Mouse (Mus musculus): Measurements from ENCODE around the gene 2900011O08Rik. TPM values are rescaled to one million over a fixed set of nuclear protein-coding genes. Genes with fewer than 3 reads are reported as not detected.
"Not testable (repeated sequence)": the region's sequence is repeated elsewhere in the genome, so short reads cannot be mapped to it uniquely, and the experiment has no call there.

Gene 2900011O08Rik
- polyA plus RNA-seq, 1 experiment from 2014 or later = 0.84 TPM

DNA sequence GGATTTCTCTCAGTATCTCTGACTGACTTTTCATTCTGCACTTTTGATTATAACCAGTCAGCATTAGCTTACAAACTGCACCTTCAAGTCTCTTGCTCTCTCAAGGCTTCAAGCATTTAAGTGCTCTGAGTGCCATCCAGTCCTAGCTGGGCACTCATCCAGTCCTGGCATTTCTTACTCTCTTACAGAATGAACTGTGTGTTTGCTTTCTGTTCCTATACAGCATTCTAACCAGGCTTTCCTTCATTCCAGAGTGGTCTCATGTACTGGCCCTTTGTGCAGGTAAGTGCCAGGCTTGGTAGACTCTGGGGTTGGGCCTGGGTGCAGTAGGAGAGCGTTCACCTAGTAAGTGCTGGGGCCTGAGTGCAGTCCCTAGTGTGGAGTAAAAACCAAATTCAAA is 40.1 kb upstream of the 2900011O08Rik start:
- no peak overlapping the region for H3K4me2 ChIP-seq (ENCODE audit: low read length)
- no peak for ATAC-seq (replicated peaks; ENCODE audit: low FRiP score, low read depth)
- H3K9ac ChIP-seq (ENCODE audit: low read depth, low read length) = no peak overlapping the region
- no peak for TF ChIP-seq CTCF (IDR thresholded peaks at IDR 0.05; ENCODE audit: low read depth)
- no peaks in the 10 kb centered on the region for H3K9me3 ChIP-seq (replicated peaks; ENCODE audit: low read length)
- H3K4me1 ChIP-seq (replicated peaks; ENCODE audit: insufficient read depth, low read length) = no peaks in the 10 kb centered on the region
- H3K36me3 ChIP-seq (ENCODE audit: insufficient read depth, low read length) = no peaks in the 10 kb centered on the region
- DNase-seq (ENCODE audit: low spot score) = no peak
- WGBS = 87% methylated on average over 1 of the region's 1 CpGs
- no peak overlapping the region for H3K27ac ChIP-seq
- no peak overlapping the region for H3K4me3 ChIP-seq (replicated peaks; ENCODE audit: low read depth, low read length)
- no peaks in the 10 kb centered on the region for H3K27me3 ChIP-seq (ENCODE audit: insufficient read depth, low read length)

DNA sequence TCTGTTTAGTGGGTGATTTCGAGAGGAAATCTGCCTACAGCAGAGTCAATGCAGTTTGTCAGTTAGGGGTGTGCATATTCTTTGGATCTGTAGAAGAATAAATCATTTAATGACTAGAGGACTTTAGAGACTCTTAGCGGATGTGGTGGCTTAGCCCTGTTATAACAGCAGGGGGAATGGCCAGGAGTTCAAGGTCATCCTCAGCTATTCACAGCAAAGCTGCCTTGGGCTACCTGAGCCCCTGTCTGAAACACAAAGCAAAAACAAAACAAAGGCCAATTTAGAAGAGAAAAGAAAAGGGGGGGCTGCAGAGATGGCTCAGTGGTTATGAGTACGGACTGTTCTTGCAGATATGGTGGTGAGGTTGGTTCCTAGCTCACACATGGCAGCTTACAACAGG is 35.2 kb upstream of the 2900011O08Rik start:
- WGBS = 71% methylated on average over 3 of the region's 3 CpGs
- DNase-seq (ENCODE audit: low spot score) = no peak
- Histone ChIP-seq H3K9ac (ENCODE audit: low read depth, low read length) (no peak overlapping the region), H3K9me3 (replicated peaks; ENCODE audit: low read length) (no peaks in the 10 kb centered on the region), H3K27ac (no peak overlapping the region), H3K4me1 (replicated peaks; ENCODE audit: insufficient read depth, low read length) (no peaks in the 10 kb centered on the region), H3K4me3 (replicated peaks; ENCODE audit: low read depth, low read length) (no peak overlapping the region), H3K36me3 (ENCODE audit: insufficient read depth, low read length) (no peaks in the 10 kb centered on the region), H3K4me2 (ENCODE audit: low read length) (no peak overlapping the region), H3K27me3 (ENCODE audit: insufficient read depth, low read length) (no peaks in the 10 kb centered on the region)
- no peak for TF ChIP-seq CTCF (IDR thresholded peaks at IDR 0.05; ENCODE audit: low read depth)
- no peak for ATAC-seq (replicated peaks; ENCODE audit: low FRiP score, low read depth)

DNA sequence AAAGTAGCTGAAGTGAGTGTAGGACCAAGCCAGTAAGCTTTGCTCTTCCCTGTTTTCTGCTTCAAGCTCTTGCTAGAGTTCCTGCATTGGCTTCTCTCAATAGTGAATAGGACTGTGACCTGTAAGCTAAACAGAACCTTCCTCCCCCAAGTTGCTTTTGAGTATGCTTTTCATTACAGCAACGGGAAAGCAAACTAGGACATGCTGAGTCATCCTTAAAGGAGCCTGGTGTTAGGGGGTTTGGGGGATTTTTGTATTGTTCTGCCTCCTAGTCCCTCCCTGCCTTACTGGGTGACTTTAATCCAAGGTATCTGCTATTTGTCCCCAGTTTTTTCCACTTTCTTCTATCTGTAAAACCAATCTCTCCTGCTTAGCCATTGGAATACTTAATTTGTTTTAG is 24.4 kb upstream of the 2900011O08Rik start:
- Histone ChIP-seq H3K4me1 (replicated peaks; ENCODE audit: insufficient read depth, low read length) (no peaks in the 10 kb centered on the region), H3K27ac (no peak overlapping the region)

DNA sequence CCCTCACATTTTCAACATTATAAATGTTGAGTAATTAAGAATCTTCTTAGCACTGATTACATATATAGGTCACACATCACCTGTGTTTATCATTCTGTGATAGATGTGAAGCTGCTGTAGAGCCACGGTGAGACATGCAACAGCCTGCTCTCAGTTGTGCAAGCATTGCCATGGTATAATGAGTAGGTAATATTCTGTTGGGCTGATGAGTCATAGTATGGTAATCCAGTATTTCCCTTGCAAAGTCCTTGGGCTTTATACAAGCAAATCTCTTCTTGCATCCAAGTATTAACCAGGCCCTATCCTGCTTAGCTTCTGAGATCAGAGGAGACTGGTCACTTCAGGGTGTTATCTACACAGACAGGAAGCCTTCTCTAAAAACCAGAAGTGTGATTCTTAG is 17.3 kb upstream of the 2900011O08Rik start:
- ATAC-seq (replicated peaks; ENCODE audit: low FRiP score, low read depth) (no peak), DNase-seq (ENCODE audit: low spot score) (no peak)
- WGBS = 85% methylated on average over 1 of the region's 1 CpGs

More for the DNA sequence above, 24.4 kb upstream of the 2900011O08Rik start:
- no peak for DNase-seq (ENCODE audit: low spot score)
- Histone ChIP-seq H3K9ac (ENCODE audit: low read depth, low read length) (no peak overlapping the region), H3K27me3 (ENCODE audit: insufficient read depth, low read length) (no peaks in the 10 kb centered on the region), H3K9me3 (replicated peaks; ENCODE audit: low read length) (no peaks in the 10 kb centered on the region), H3K4me2 (ENCODE audit: low read length) (no peak overlapping the region), H3K4me3 (replicated peaks; ENCODE audit: low read depth, low read length) (no peak overlapping the region), H3K36me3 (ENCODE audit: insufficient read depth, low read length) (no peaks in the 10 kb centered on the region)
- TF ChIP-seq CTCF (IDR thresholded peaks at IDR 0.05; ENCODE audit: low read depth) = no peak
- no peak for ATAC-seq (replicated peaks; ENCODE audit: low FRiP score, low read depth)
- WGBS = 24% methylated on average over 1 of the region's 1 CpGs

DNA sequence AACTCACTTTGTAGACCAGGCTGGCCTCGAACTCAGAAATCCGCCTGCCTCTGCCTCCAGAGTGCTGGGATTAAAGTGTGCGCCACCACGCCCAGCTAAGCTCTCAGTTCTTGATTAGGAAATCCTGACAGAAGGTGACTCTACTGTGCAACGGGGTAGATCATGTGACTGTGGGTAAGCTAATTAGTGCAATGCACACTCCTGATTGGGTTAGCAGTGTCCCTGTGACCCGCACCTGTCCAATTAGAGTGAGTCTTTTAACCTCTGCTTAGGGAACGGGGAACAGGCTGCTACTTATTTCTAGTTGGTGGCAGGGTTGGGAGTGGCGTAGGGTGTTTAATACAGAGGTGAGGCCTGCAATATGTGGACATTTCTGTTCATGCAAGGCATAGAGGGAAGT is 14.4 kb upstream of the 2900011O08Rik start:
- Histone ChIP-seq H3K4me1 (replicated peaks; ENCODE audit: insufficient read depth, low read length) (no peaks in the 10 kb centered on the region), H3K4me2 (ENCODE audit: low read length) (no peak overlapping the region)

More for the DNA sequence above, 17.3 kb upstream of the 2900011O08Rik start:
- no peak overlapping the region for H3K9ac ChIP-seq (ENCODE audit: low read depth, low read length)
- no peaks in the 10 kb centered on the region for H3K9me3 ChIP-seq (replicated peaks; ENCODE audit: low read length)
- H3K27me3 ChIP-seq (ENCODE audit: insufficient read depth, low read length) = no peaks in the 10 kb centered on the region
- H3K4me2 ChIP-seq (ENCODE audit: low read length) = no peak overlapping the region
- no peaks in the 10 kb centered on the region for H3K36me3 ChIP-seq (ENCODE audit: insufficient read depth, low read length)
- no peaks in the 10 kb centered on the region for H3K4me1 ChIP-seq (replicated peaks; ENCODE audit: insufficient read depth, low read length)
- H3K27ac ChIP-seq = no peak overlapping the region
- no peak for TF ChIP-seq CTCF (IDR thresholded peaks at IDR 0.05; ENCODE audit: low read depth)
- no peak overlapping the region for H3K4me3 ChIP-seq (replicated peaks; ENCODE audit: low read depth, low read length)

DNA sequence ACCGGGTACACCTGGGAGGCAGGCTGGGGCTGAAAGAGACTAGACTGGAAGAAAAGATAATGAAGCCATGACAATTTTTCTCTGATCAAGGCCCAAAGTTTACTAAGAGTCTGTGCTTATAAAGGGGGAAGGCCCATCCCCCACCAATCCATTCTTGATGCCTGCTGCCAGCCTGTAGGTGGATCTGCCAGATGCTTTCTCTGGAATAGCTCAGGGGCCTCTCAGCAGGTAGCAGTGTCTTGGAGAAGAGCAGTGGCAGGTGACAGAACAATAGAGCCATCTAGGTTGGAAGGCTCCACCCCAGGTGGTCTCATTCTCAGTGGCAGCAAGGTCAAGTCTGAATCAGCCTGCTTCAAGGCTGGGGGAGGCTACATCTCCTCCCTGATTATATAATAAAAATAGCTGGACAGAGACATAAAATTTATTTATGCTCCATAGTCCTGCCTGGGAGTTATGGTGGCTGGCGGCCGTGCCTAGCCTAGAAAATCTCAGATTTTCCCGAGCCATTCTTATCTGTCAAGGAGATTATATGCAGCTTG is 10.0 kb upstream of the 2900011O08Rik start:
- 62% methylated on average over 4 of the region's 4 CpGs for WGBS
- H3K9ac ChIP-seq (ENCODE audit: low read depth, low read length); H3K4me3 ChIP-seq (replicated peaks; ENCODE audit: low read depth, low read length); H3K27ac ChIP-seq; H3K4me2 ChIP-seq (ENCODE audit: low read length); H3K36me3 ChIP-seq (ENCODE audit: insufficient read depth, low read length); ATAC-seq (replicated peaks; ENCODE audit: low FRiP score, low read depth); H3K27me3 ChIP-seq (ENCODE audit: insufficient read depth, low read length); H3K9me3 ChIP-seq (replicated peaks; ENCODE audit: low read length); DNase-seq (ENCODE audit: low spot score); H3K4me1 ChIP-seq (replicated peaks; ENCODE audit: insufficient read depth, low read length): not testable (repeated sequence)

More for the DNA sequence above, 14.4 kb upstream of the 2900011O08Rik start:
- 87% methylated on average over 8 of the region's 8 CpGs for WGBS
- DNase-seq (ENCODE audit: low spot score) (no peak), ATAC-seq (replicated peaks; ENCODE audit: low FRiP score, low read depth) (no peak)
- Histone ChIP-seq H3K27ac (no peak overlapping the region), H3K36me3 (ENCODE audit: insufficient read depth, low read length) (no peaks in the 10 kb centered on the region), H3K9me3 (replicated peaks; ENCODE audit: low read length) (no peaks in the 10 kb centered on the region), H3K4me3 (replicated peaks; ENCODE audit: low read depth, low read length) (no peak overlapping the region), H3K9ac (ENCODE audit: low read depth, low read length) (no peak overlapping the region), H3K27me3 (ENCODE audit: insufficient read depth, low read length) (no peaks in the 10 kb centered on the region)
- TF ChIP-seq CTCF (IDR thresholded peaks at IDR 0.05; ENCODE audit: low read depth) = no peak

DNA sequence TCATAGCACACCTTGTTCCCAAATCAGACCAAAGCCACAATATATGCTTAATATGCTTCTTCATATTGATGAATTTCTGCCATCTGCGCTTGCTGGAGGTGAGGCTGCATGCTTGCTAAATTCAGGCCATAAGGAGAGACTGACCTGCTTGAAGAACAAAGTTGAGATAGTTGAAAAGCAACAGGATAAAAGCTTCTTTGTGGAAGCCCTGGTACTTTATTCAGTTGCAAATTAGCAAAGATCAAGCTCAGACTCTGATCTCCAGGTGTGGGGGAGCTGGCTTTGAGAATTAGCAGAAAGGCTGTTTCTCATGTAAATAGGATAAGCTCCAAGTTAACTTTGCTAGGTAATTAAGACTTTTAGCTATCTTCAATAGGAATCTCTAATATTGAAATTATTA is 9.4 kb upstream of the 2900011O08Rik start:
- H3K4me3 ChIP-seq (replicated peaks; ENCODE audit: low read depth, low read length); H3K4me2 ChIP-seq (ENCODE audit: low read length); ATAC-seq (replicated peaks; ENCODE audit: low FRiP score, low read depth); DNase-seq (ENCODE audit: low spot score); H3K36me3 ChIP-seq (ENCODE audit: insufficient read depth, low read length); H3K9ac ChIP-seq (ENCODE audit: low read depth, low read length); H3K27me3 ChIP-seq (ENCODE audit: insufficient read depth, low read length); H3K27ac ChIP-seq; H3K9me3 ChIP-seq (replicated peaks; ENCODE audit: low read length); H3K4me1 ChIP-seq (replicated peaks; ENCODE audit: insufficient read depth, low read length): not testable (repeated sequence)
- WGBS = 74% methylated on average over 1 of the region's 1 CpGs

DNA sequence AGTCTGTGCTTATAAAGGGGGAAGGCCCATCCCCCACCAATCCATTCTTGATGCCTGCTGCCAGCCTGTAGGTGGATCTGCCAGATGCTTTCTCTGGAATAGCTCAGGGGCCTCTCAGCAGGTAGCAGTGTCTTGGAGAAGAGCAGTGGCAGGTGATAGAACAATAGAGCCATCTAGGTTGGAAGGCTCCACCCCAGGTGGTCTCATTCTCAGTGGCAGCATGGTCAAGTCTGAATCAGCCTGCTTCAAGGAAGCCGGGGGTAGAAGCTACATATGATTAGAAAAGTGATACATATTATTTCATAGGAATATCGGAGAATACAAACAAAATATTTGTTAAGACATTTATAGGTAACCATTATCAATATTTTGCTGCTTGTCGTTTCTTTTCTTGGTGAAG is 4.7 kb upstream of the 2900011O08Rik start:
- H3K36me3 ChIP-seq (ENCODE audit: insufficient read depth, low read length); ATAC-seq (replicated peaks; ENCODE audit: low FRiP score, low read depth); H3K27ac ChIP-seq; H3K9ac ChIP-seq (ENCODE audit: low read depth, low read length); H3K27me3 ChIP-seq (ENCODE audit: insufficient read depth, low read length); H3K9me3 ChIP-seq (replicated peaks; ENCODE audit: low read length); H3K4me1 ChIP-seq (replicated peaks; ENCODE audit: insufficient read depth, low read length); H3K4me2 ChIP-seq (ENCODE audit: low read length); H3K4me3 ChIP-seq (replicated peaks; ENCODE audit: low read depth, low read length); DNase-seq (ENCODE audit: low spot score): not testable (repeated sequence)
- WGBS = 78% methylated on average over 3 of the region's 3 CpGs

Measured in kidney, postnatal 0 days (tissue).